Mouse (Mus musculus) limb, embryonic 15.5 days (tissue): ENCODE measurements around the gene Atg16l1. TPM values are rescaled to one million over a fixed set of nuclear protein-coding genes. Genes with fewer than 3 reads are reported as not detected.

Source experiments
- ATAC-seq: fragments of 200-750 bp; cut with Nextera tagmentation; 2 replicates; pipeline ENCODE4 v1.8.0; 2017; ENCODE audit warnings: low read depth, moderate TSS enrichment; ENCODE audit not compliant: insufficient number of reproducible peaks, low FRiP score, low TSS enrichment
- H3K27ac ChIP-seq: fragments of 300-500 bp; sonication (generic); 2 replicates; pipeline ENCODE4 v1.5.1; 2015; ENCODE audit warnings: moderate library complexity, mild to moderate bottlenecking, inconsistent platforms
- H3K27me3 ChIP-seq: fragments of 300-500 bp; sonication (generic); 2 replicates; pipeline ENCODE4 v1.6.1; 2015; ENCODE audit warnings: inconsistent platforms
- H3K36me3 ChIP-seq: fragments of 300-500 bp; sonication (generic); 2 replicates; pipeline ENCODE4 v1.6.1; 2015; ENCODE audit warnings: inconsistent platforms
- H3K4me1 ChIP-seq: fragments of 300-500 bp; sonication (generic); 2 replicates; pipeline ENCODE4 v1.6.1; 2015; ENCODE audit warnings: inconsistent platforms
- H3K4me2 ChIP-seq: fragments of 300-500 bp; sonication (generic); 2 replicates; pipeline ENCODE4 v1.6.1; 2015; ENCODE audit warnings: mild to moderate bottlenecking, inconsistent platforms
- H3K4me3 ChIP-seq: fragments of 300-500 bp; sonication (generic); 2 replicates; pipeline ENCODE4 v1.5.1; 2015; ENCODE audit warnings: mild to moderate bottlenecking, inconsistent platforms
- H3K9ac ChIP-seq: fragments of 300-500 bp; sonication (generic); 2 replicates; pipeline ENCODE4 v1.6.1; 2015; ENCODE audit warnings: inconsistent platforms
- H3K9me3 ChIP-seq: fragments of 300-500 bp; sonication (generic); 2 replicates; pipeline ENCODE4 v1.6.1; 2016; ENCODE audit warnings: inconsistent platforms
- WGBS: fragments of 180-500 bp; shearing (Covaris S2); methylation state at CpG from one replicate; pipeline ENCODE4 v1.1.7; 2015; 5-methylcytosine and 5-hydroxymethylcytosine counted together
- polyA plus RNA-seq: library from polyadenylated mRNA; unstranded; fragments of >200 nt; fragmentation: Nextera tagmentation; extraction: Ambion mirVana; gene quantifications from 2 replicates; pipeline ENCODE4 v1.2.1, GENCODE M21; 2015

The Atg16l1 gene
- polyA plus RNA-seq, 1 experiment from 2014 or later = 30.0 TPM

GRCm38 (mm10) chr1:87779204-87779785 is 23.6 kb downstream of the Atg16l1 start:
- Histone ChIP-seq H3K9ac (no peak overlapping the region), H3K36me3 (peaks cover 90% of the 10 kb centered on the region), H3K4me2 (no peak overlapping the region), H3K4me3 (no peak overlapping the region), H3K27me3 (no peaks in the 10 kb centered on the region), H3K27ac (no peak overlapping the region), H3K9me3 (no peaks in the 10 kb centered on the region), H3K4me1 (no peaks in the 10 kb centered on the region)
- ATAC-seq = no peak
- WGBS = 29% methylated on average over 5 of the region's 5 CpGs

DNA sequence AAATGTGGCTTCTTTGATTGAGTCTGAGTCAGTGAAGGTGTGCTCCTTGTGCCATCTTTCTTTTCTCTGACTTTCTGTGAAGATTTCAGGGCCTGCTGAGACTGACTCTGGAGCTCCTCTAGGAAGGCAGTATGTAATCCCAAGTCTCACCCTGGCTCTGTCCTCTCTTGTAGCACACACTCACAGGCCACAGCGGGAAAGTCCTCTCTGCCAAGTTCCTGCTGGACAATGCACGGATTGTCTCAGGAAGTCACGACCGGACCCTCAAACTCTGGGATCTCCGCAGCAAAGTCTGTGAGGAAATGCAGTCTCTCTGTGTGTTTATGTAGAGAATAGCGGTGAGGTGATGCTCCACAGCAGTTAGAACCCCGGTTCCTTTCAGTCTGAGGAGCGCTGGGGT is 30.0 kb downstream of the Atg16l1 start:
- H3K4me2 ChIP-seq = no peak overlapping the region
- H3K4me1 ChIP-seq = no peaks in the 10 kb centered on the region
- 88% methylated on average over 8 of the region's 8 CpGs for WGBS
- no peak for ATAC-seq
- no peak overlapping the region for H3K27ac ChIP-seq
- no peaks in the 10 kb centered on the region for H3K9me3 ChIP-seq
- H3K4me3 ChIP-seq = no peak overlapping the region
- H3K9ac ChIP-seq = no peak overlapping the region
- H3K27me3 ChIP-seq = no peaks in the 10 kb centered on the region
- H3K36me3 ChIP-seq = peaks cover 82% of the 10 kb centered on the region

DNA sequence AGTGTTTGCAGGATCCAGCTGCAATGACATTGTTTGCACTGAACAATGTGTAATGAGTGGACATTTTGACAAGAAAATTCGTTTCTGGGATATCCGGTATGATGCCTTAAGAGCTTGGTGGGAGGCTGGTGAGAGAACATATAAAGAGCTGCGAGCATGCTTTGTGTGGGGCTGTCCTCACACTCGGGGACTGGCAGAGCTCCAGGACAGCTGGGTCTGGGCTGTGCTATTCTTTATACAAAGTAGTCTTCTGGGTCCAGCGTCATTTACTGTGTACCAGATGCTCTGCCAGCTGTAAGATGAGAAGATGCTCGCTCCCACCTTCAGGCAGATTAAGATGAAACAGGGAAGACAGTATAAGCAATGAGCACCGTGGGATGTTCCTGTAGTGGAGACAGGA is 30.6 kb downstream of the Atg16l1 start:
- no peak overlapping the region for H3K9ac ChIP-seq
- WGBS = 72% methylated on average over 7 of the region's 7 CpGs
- H3K27ac ChIP-seq = no peak overlapping the region
- H3K36me3 ChIP-seq = peaks cover 82% of the 10 kb centered on the region
- H3K4me3 ChIP-seq = no peak overlapping the region
- no peak overlapping the region for H3K4me2 ChIP-seq
- no peaks in the 10 kb centered on the region for H3K9me3 ChIP-seq
- no peaks in the 10 kb centered on the region for H3K27me3 ChIP-seq
- H3K4me1 ChIP-seq = no peaks in the 10 kb centered on the region
- ATAC-seq = no peak

GRCm38 (mm10) chr1:87789665-87790064 is 34.0 kb downstream of the Atg16l1 start:
- Histone ChIP-seq H3K36me3 (peaks cover 86% of the 10 kb centered on the region), H3K27ac (no peak overlapping the region), H3K9me3 (no peaks in the 10 kb centered on the region), H3K9ac (no peak overlapping the region), H3K4me1 (no peaks in the 10 kb centered on the region), H3K27me3 (no peaks in the 10 kb centered on the region), H3K4me3 (no peak overlapping the region), H3K4me2 (no peak overlapping the region)
- ATAC-seq = no peak
- WGBS = 88% methylated on average over 8 of the region's 8 CpGs

- no peak overlapping the region for H3K27ac ChIP-seq
- H3K27me3 ChIP-seq = no peaks in the 10 kb centered on the region
- H3K9me3 ChIP-seq = no peaks in the 10 kb centered on the region
- no peak overlapping the region for H3K9ac ChIP-seq
- peaks cover 59% of the 10 kb centered on the region for H3K36me3 ChIP-seq
- H3K4me1 ChIP-seq = no peaks in the 10 kb centered on the region
- 83% methylated on average over 4 of the region's 4 CpGs for WGBS
- H3K4me2 ChIP-seq = no peak overlapping the region
- ATAC-seq = no peak
- H3K4me3 ChIP-seq = no peak overlapping the region
Observed at GRCm38 (mm10) chr1:87792438-87793137, 36.9 kb downstream of the Atg16l1 start.

GRCm38 (mm10) chr1:87793138-87793449 is 37.4 kb downstream of the Atg16l1 start:
- H3K36me3 ChIP-seq = peaks cover 56% of the 10 kb centered on the region
- no peak overlapping the region for H3K4me2 ChIP-seq
- ATAC-seq = no peak
- H3K4me1 ChIP-seq = no peaks in the 10 kb centered on the region
- H3K27me3 ChIP-seq = no peaks in the 10 kb centered on the region
- 88% methylated on average over 6 of the region's 6 CpGs for WGBS
- no peak overlapping the region for H3K9ac ChIP-seq
- no peak overlapping the region for H3K4me3 ChIP-seq
- no peaks in the 10 kb centered on the region for H3K9me3 ChIP-seq
- no peak overlapping the region for H3K27ac ChIP-seq

GRCm38 (mm10) chr1:87797702-87798101 is 42.0 kb downstream of the Atg16l1 start:
- H3K27me3 ChIP-seq = no peaks in the 10 kb centered on the region
- H3K4me2 ChIP-seq = no peak overlapping the region
- no peak overlapping the region for H3K9ac ChIP-seq
- H3K4me1 ChIP-seq = no peaks in the 10 kb centered on the region
- H3K36me3 ChIP-seq = peaks cover 19% of the 10 kb centered on the region
- no peak overlapping the region for H3K4me3 ChIP-seq
- ATAC-seq = no peak
- 90% methylated on average over 1 of the region's 1 CpGs for WGBS
- H3K27ac ChIP-seq = no peak overlapping the region
- H3K9me3 ChIP-seq = no peaks in the 10 kb centered on the region

- H3K9ac ChIP-seq = no peak overlapping the region
- no peaks in the 10 kb centered on the region for H3K4me1 ChIP-seq
- no peak overlapping the region for H3K4me3 ChIP-seq
- no peaks in the 10 kb centered on the region for H3K27me3 ChIP-seq
- no peaks in the 10 kb centered on the region for H3K9me3 ChIP-seq
- peaks cover 13% of the 10 kb centered on the region for H3K36me3 ChIP-seq
- no peak overlapping the region for H3K27ac ChIP-seq
- WGBS = 85% methylated on average over 2 of the region's 2 CpGs
- H3K4me2 ChIP-seq = no peak overlapping the region
- no peak for ATAC-seq
Observed at GRCm38 (mm10) chr1:87798306-87798705, 42.6 kb downstream of the Atg16l1 start.

- Histone ChIP-seq H3K4me2 (no peak within 1 kb of the TSS), H3K9ac (no peak within 1 kb of the TSS), H3K36me3 (no peaks in the 10 kb centered on the region), H3K9me3 (no peaks in the 10 kb centered on the region), H3K4me3 (no peak within 1 kb of the TSS), H3K4me1 (no peaks in the 10 kb centered on the region), H3K27ac (no peak within 1 kb of the TSS), H3K27me3 (no peaks in the 10 kb centered on the region)
- no peak for ATAC-seq
- WGBS = 78% methylated on average over 6 of the region's 6 CpGs
Observed at GRCm38 (mm10) chr1:87803576-87803975, 47.9 kb downstream of the Atg16l1 start, which contains the start of gene Sag. Sag (plus strand) TSS chr1:87803680.

DNA sequence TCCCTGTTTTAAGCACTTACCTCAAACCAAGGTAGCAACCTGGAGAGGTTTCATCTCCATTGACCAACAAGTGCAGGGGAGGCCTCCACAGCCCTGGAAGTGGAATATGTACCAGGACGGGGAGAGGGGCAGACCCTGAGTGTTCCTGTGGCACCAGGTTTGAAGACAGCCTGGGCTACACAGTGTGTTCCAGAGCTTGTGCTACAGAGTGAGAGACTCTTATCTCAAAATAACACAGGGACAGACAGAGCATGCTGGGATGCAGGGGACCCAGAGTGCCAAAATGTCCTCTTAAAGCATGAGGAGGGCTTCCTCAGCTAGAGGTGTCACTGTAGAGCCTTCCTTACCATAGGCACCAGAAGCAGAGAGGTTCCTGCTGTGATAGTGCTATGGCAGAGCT is 52.1 kb downstream of the Atg16l1 start:
- H3K4me2 ChIP-seq = no peak overlapping the region
- no peak overlapping the region for H3K27ac ChIP-seq
- H3K4me3 ChIP-seq = no peak overlapping the region
- H3K27me3 ChIP-seq = no peaks in the 10 kb centered on the region
- WGBS = 88% methylated on average over 1 of the region's 1 CpGs
- no peak for ATAC-seq
- no peaks in the 10 kb centered on the region for H3K36me3 ChIP-seq
- no peak overlapping the region for H3K9ac ChIP-seq
- H3K9me3 ChIP-seq = no peaks in the 10 kb centered on the region
- H3K4me1 ChIP-seq = no peaks in the 10 kb centered on the region

DNA sequence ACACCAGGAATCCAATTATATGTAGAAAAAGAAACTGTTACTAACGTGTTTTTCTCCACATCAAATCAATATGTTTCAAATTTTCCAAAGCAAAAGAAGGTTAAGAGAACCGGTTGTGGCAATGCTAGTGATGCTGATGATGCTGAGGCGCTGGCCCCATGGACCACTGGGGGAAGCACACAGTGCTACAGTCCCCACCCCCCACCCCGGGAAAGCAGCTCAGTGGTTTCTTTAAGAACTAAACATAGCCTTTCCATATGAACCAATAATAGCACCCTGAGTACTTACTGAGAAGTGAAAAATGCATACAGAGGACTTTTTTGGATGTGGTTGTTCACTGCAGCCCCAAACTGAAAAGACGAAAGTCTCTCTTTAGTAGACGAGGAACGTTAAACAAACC is 55.7 kb downstream of the Atg16l1 start:
- no peak overlapping the region for H3K4me3 ChIP-seq
- ATAC-seq = no peak
- no peaks in the 10 kb centered on the region for H3K36me3 ChIP-seq
- H3K4me1 ChIP-seq = no peaks in the 10 kb centered on the region
- no peak overlapping the region for H3K9ac ChIP-seq
- no peaks in the 10 kb centered on the region for H3K9me3 ChIP-seq
- H3K4me2 ChIP-seq = no peak overlapping the region
- no peaks in the 10 kb centered on the region for H3K27me3 ChIP-seq
- H3K27ac ChIP-seq = no peak overlapping the region
- WGBS = 84% methylated on average over 7 of the region's 7 CpGs

- Histone ChIP-seq H3K36me3 (no peaks in the 10 kb centered on the region), H3K4me2 (no peak overlapping the region), H3K27ac (no peak overlapping the region), H3K27me3 (no peaks in the 10 kb centered on the region), H3K9ac (no peak overlapping the region), H3K4me1 (no peaks in the 10 kb centered on the region), H3K9me3 (no peaks in the 10 kb centered on the region), H3K4me3 (no peak overlapping the region)
- WGBS = 81% methylated on average over 10 of the region's 10 CpGs
- no peak for ATAC-seq
Observed at GRCm38 (mm10) chr1:87812061-87812460, 56.4 kb downstream of the Atg16l1 start.

DNA sequence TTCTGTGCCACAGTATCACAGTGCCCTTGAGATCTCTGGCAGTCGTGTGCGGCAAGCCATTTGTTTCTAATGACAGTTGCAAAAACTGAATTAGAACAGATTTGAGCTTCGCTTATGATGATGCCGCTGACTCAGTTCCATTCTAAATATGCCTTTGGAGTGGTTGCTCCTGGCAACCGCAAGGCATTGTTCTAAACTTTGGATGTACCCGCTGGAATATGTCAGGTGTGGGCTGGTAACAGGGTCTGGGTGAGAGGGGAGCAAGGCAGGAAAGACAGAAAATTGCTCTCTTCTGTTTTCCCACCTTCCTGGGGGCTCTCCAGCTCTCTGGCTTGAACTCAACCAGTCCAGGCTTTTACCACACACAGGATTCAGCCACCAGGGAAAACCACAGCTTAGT is 57.5 kb downstream of the Atg16l1 start:
- H3K4me2 ChIP-seq = no peak overlapping the region
- ATAC-seq = no peak
- 83% methylated on average over 6 of the region's 6 CpGs for WGBS

More for the DNA sequence above, 57.5 kb downstream of the Atg16l1 start:
- Histone ChIP-seq H3K27me3 (no peaks in the 10 kb centered on the region), H3K4me1 (no peaks in the 10 kb centered on the region), H3K27ac (no peak overlapping the region), H3K36me3 (no peaks in the 10 kb centered on the region), H3K4me3 (no peak overlapping the region), H3K9me3 (no peaks in the 10 kb centered on the region), H3K9ac (no peak overlapping the region)
